ENCODE assay signal across 8 mouse cellular contexts in genomic region chr9:55283516-55283915, GRCm38 (mm10). TPM values are rescaled to one million over a fixed set of nuclear protein-coding genes. Genes with fewer than 3 reads are reported as not detected.
DNase-seq lines count a peak whose midpoint lies in the region; ATAC-seq lines count a peak whose summit lies in the region.

No protein-coding gene starts in this region.

- H3K27me3 ChIP-seq in forebrain, embryonic 10.5 days (ENCODE audit: poor library complexity, severe bottlenecking), result no peaks in the 10 kb centered on the region

- peak; percentile 50 for DNase-seq in 3T3-L1 (ENCODE audit: low read depth, low spot score)
- peak; percentile 18 for DNase-seq in WW6 (ENCODE audit: low read depth, low spot score)
- peak; percentile 57 for DNase-seq in forelimb bud, embryonic 11.5 days (ENCODE audit: low read depth, low spot score)
- peak; percentile 46 to 71 for DNase-seq in kidney, postnatal 25 days
- DNase-seq in cerebellum, postnatal 4 days (ENCODE audit: low spot score in 2 of 2), result no peak
- DNase-seq in forebrain, embryonic 10.5 days (ENCODE audit: extremely low spot score, low spot score), result no peak

- no peaks in the 10 kb centered on the region for H3K9me3 ChIP-seq in forebrain, embryonic 10.5 days

- 10% methylated on average over 14 of the region's 14 CpGs for WGBS in forebrain, embryonic 10.5 days

- H3K27ac ChIP-seq in forebrain, embryonic 10.5 days, result no peak overlapping the region

- peaks cover 6% of the 10 kb centered on the region for H3K4me1 ChIP-seq in forebrain, embryonic 10.5 days

- peak; percentile 94 for ATAC-seq in megakaryocyte, adult 5-6 weeks (ENCODE audit: poor library complexity, severe bottlenecking)
- ATAC-seq in activated CD4-positive, CD25-positive, alpha-beta regulatory T cell, adult 4 months, result no peak

- H3K4me3 ChIP-seq in forebrain, embryonic 10.5 days, result no peak overlapping the region

- H3K36me3 ChIP-seq in forebrain, embryonic 10.5 days (replicated peaks), result no peaks in the 10 kb centered on the region

RNA-seq across cellular contexts. Expression of gene Nrg4, which starts 43.1 kb away (rescaled TPM):
- total RNA-seq in megakaryocyte, adult 5-6 weeks (2015), result 2.9 and 6.5 TPM in 2 replicates
- total RNA-seq in megakaryocyte, adult 5-6 weeks (2017), result 2.1 TPM in 2 replicates
- polyA plus RNA-seq in activated CD4-positive, CD25-positive, alpha-beta regulatory T cell, adult 4 months (2017; shearing (Covaris generic)), result 1 to 10 TPM; 3.6 to 3.9 TPM
- 0.73 and 1.1 TPM in 2 replicates for polyA plus RNA-seq in forebrain, embryonic 10.5 days (2016; fragmentation: Nextera tagmentation; extraction: Ambion mirVana)

RNA-seq across cellular contexts. Expression of gene Tmem266, which starts 43.2 kb away (rescaled TPM):
- total RNA-seq in megakaryocyte, adult 5-6 weeks (2015), result not detected in 2 replicates
- total RNA-seq in megakaryocyte, adult 5-6 weeks (2017), result not detected in 2 replicates
- not detected for polyA plus RNA-seq in activated CD4-positive, CD25-positive, alpha-beta regulatory T cell, adult 4 months (2017; shearing (Covaris generic))
- 0.21 and 0.72 TPM in 2 replicates for polyA plus RNA-seq in forebrain, embryonic 10.5 days (2016; fragmentation: Nextera tagmentation; extraction: Ambion mirVana)

Comparison
In these comparisons a context has a peak if more than half of its experiments do, and no peak if none do; other contexts are left out.
1. DNase-seq: peak in 3T3-L1 (single experiment), WW6 (single experiment), forelimb bud, embryonic 11.5 days (single experiment) and kidney, postnatal 25 days (2 of 2); none in cerebellum, postnatal 4 days (0 of 2) and forebrain, embryonic 10.5 days (single experiment).